Mouse (Mus musculus) kidney, adult 2 months (tissue): ENCODE measurements around the gene Celf1. TPM values are rescaled to one million over a fixed set of nuclear protein-coding genes. Genes with fewer than 3 reads are reported as not detected.
A peak's percentile ranks its signal among the peaks of the same experiment; 100 is the strongest.

Source experiments
- DNase-seq: peaks from one replicate; pipeline ENCODE4 v3.0.0; 2021
- H3K27ac ChIP-seq: fragments of 200-500 bp; 2 replicates; pipeline ENCODE4 v1.5.1; 2012; ENCODE audit warnings: low read depth, low read length, control low read depth, inconsistent platforms; ENCODE audit not compliant: insufficient read depth
- H3K27me3 ChIP-seq: fragments of 200-500 bp; replicated peaks from 2 replicates; pipeline ENCODE4 v1.6.1; 2012; ENCODE audit warnings: mild to moderate bottlenecking, moderate library complexity, low read length, inconsistent platforms; ENCODE audit not compliant: control insufficient read depth, insufficient read depth
- H3K36me3 ChIP-seq: fragments of 200-500 bp; 2 replicates; pipeline ENCODE4 v1.6.1; 2012; ENCODE audit warnings: mild to moderate bottlenecking, moderate library complexity, low read length, inconsistent platforms; ENCODE audit not compliant: control insufficient read depth, insufficient read depth
- H3K4me1 ChIP-seq: fragments of 200-500 bp; 2 replicates; pipeline ENCODE4 v1.6.1; 2011; ENCODE audit warnings: low read length; ENCODE audit not compliant: control insufficient read depth, insufficient read depth
- H3K4me3 ChIP-seq: fragments of 200-500 bp; 2 replicates; pipeline ENCODE4 v1.5.1; 2011; ENCODE audit warnings: mild to moderate bottlenecking, low read depth, low read length, control low read depth; ENCODE audit not compliant: insufficient read depth
- CTCF ChIP-seq: fragments of 200-500 bp; conservative IDR thresholded peaks from 2 replicates; pipeline ENCODE4 v1.5.1; 2011; ENCODE audit warnings: low read depth, mild to moderate bottlenecking, control low read depth, low read length, moderate library complexity, mixed read lengths; ENCODE audit not compliant: insufficient read depth, insufficient read length
- POLR2A ChIP-seq: fragments of 200-500 bp; IDR thresholded peaks from one replicate; pipeline ENCODE4 v1.6.1; 2011; ENCODE audit warnings: low read depth, low read length, control low read depth
- WGBS: fragments of 180-500 bp; shearing (Covaris S2); methylation state at CpG from one replicate; pipeline ENCODE4 v1.1.7; 2018; 5-methylcytosine and 5-hydroxymethylcytosine counted together
- polyA plus RNA-seq: library from polyadenylated mRNA; depleted of rRNA; stranded (reverse); fragments of >200 nt; gene quantifications from 2 replicates; pipeline ENCODE4 v1.2.3, GENCODE M21; 2012

Celf1 gene
- polyA plus RNA-seq, 1 experiment: 40.5 TPM

GRCm38 (mm10) chr2:91052752-91053151, 112.6 kb downstream of the Celf1 start:
- 33% methylated on average over 2 of the region's 2 CpGs for WGBS

GRCm38 (mm10) chr2:91053181-91053933, 113.2 kb downstream of the Celf1 start:
- no peak for DNase-seq
- whole genome bisulfite sequencing: 0% methylated on average over 6 of the region's 6 CpGs
- H3K27me3 ChIP-seq: no peaks in the 10 kb centered on the region
- TF ChIP-seq POLR2A (no peak), CTCF (no peak)
- peaks cover 5% of the 10 kb centered on the region for H3K4me1 ChIP-seq
- H3K4me3 ChIP-seq: peak overlapping the region; percentile 87
- H3K36me3 ChIP-seq: peaks cover 3% of the 10 kb centered on the region
- peak overlapping the region; percentile 55 for H3K27ac ChIP-seq

More at GRCm38 (mm10) chr2:91052752-91053151, 112.6 kb downstream of the Celf1 start:
- Histone ChIP-seq H3K36me3 (peaks cover 3% of the 10 kb centered on the region; the same call in 1 of the 2 replicates), H3K4me3 (no peak overlapping the region), H3K4me1 (peaks cover 5% of the 10 kb centered on the region), H3K27ac (no peak overlapping the region), H3K27me3 (no peaks in the 10 kb centered on the region)
- no peak for DNase-seq
- TF ChIP-seq POLR2A: no peak
- no peak for TF ChIP-seq CTCF

GRCm38 (mm10) chr2:91053934-91054382, 113.8 kb downstream of the Celf1 start, which contains the start of gene Psmc3:
Psmc3 (plus strand) TSS chr2:91054009.
- TF ChIP-seq CTCF (no peak), POLR2A (peak; percentile 42)
- peak within 1 kb of the TSS; percentile 99 for H3K27ac ChIP-seq
- H3K36me3 ChIP-seq: peaks cover 3% of the 10 kb centered on the region
- H3K4me1 ChIP-seq: peaks cover 5% of the 10 kb centered on the region
- H3K4me3 ChIP-seq: peak within 1 kb of the TSS; percentile 87
- DNase-seq: peak; percentile 98
- WGBS: under 1% methylated on average over 40 of the region's 40 CpGs
- H3K27me3 ChIP-seq: no peaks in the 10 kb centered on the region

- Histone ChIP-seq H3K36me3 (peaks cover 3% of the 10 kb centered on the region), H3K27me3 (no peaks in the 10 kb centered on the region), H3K4me1 (peaks cover 5% of the 10 kb centered on the region), H3K4me3 (no peak overlapping the region), H3K27ac (no peak overlapping the region)
- TF ChIP-seq POLR2A (no peak), CTCF (no peak)
- DNase-seq: no peak
- WGBS: 53% methylated on average over 5 of the region's 5 CpGs
Measured at GRCm38 (mm10) chr2:91058435-91058834, 118.3 kb downstream of the Celf1 start.

- no peak for DNase-seq
- H3K4me1 ChIP-seq: peaks cover 5% of the 10 kb centered on the region
- H3K4me3 ChIP-seq: no peak overlapping the region
- no peak overlapping the region for H3K27ac ChIP-seq
- H3K27me3 ChIP-seq: no peaks in the 10 kb centered on the region
- H3K36me3 ChIP-seq: peaks cover 3% of the 10 kb centered on the region
- TF ChIP-seq POLR2A (no peak), CTCF (no peak)
- 98% methylated on average over 2 of the region's 2 CpGs for WGBS
Measured at GRCm38 (mm10) chr2:91059376-91059775, 119.2 kb downstream of the Celf1 start.

- H3K27ac ChIP-seq: peak overlapping the region; percentile 7; the same call in 1 of the 2 replicates
- H3K4me3 ChIP-seq: no peak overlapping the region
- H3K36me3 ChIP-seq: peaks cover 3% of the 10 kb centered on the region
- H3K27me3 ChIP-seq: no peaks in the 10 kb centered on the region
- TF ChIP-seq CTCF (peak; percentile 72), POLR2A (no peak)
- no peaks in the 10 kb centered on the region for H3K4me1 ChIP-seq
- peak; percentile 40 for DNase-seq
- WGBS: 80% methylated on average over 10 of the region's 10 CpGs
Measured at GRCm38 (mm10) chr2:91060544-91061355, 120.6 kb downstream of the Celf1 start.
